Mouse (Mus musculus): ENCODE results near the gene Ccdc78.

Gene Ccdc78

DNA sequence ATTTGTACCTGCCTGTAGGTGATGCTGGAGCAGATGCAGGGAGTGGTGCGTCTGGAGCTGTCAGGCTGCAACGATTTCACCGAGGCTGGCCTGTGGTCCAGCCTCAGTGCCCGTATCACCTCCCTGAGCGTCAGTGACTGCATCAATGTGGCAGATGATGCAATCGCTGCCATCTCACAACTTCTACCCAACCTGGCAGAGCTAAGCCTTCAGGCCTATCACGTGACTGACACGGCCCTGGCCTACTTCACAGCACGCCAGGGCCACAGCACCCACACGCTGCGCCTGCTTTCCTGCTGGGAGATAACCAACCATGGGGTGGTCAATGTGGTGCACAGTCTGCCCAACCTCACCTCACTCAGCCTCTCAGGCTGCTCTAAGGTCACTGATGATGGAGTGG is 31.3 kb downstream of the Ccdc78 start:
- no peak for DNase-seq

DNA sequence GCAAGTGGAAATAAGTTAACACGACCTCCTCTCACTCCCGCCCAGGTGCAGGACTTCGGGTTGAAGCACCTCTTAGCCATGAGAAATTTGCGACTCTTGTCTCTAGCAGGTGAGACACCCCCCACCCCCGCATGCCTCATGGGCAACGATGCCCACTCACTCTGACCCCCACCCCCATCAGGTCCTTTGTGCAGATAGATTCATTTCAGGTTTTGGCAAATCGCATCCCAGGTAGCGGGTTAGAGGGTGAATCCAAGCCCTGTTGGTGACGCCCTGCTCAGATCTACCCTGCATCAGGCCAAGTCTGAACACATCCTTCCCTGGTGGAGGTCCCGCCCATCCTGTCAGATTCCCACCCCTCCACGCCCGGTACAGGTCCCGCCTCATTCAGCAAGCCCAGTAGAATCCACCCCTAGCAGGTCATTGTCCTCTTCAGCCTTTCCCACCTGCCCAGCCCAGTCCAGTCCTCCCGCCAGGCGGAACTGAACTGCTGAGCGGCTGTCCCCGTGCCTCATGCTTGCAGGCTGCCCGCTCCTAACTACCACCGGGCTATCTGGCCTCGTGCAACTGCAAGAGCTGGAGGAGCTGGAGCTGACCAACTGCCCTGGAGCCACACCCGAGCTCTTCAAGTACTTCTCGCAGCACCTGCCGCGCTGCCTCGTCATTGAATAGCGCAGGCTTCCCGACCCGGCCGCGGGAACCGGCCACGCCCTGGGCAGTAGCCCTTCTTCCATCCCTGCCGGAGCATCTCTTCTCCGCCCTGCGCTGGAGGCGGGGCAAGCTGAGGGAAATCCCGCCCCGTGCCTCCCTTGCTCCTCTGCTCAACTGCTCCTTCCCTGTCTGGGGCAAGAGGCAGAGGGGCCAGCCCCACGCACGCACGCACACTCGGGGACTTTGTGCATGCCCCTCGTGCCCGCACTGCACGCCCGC is 32.7 kb downstream of the Ccdc78 start:
- DNase-seq, result no peak

DNA sequence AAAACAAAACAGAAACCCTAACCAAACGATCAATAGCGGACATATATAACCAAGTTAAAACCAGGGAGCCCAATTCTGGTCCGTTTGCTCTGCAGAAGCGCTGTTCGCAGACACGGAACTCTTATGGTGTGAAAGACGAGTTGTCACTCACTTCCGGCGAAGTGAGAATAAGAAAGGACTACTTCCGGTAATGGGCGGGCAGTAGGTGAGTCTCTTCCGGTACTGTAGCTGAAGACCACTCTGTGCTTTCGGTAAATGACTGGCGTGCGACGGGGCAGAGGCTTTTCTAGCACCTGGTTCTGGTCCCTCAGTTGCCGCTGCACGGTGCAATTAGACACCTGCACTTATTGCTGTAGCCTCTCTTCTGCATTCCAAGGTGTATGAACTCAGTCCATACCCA is 37.1 kb downstream of the Ccdc78 start, which contains the start of gene Wdr24:
Wdr24 (plus strand) TSS at position 176 of the 400 bp plus-strand sequence.
- DNase-seq, result peak; percentile 85 to 89

DNA sequence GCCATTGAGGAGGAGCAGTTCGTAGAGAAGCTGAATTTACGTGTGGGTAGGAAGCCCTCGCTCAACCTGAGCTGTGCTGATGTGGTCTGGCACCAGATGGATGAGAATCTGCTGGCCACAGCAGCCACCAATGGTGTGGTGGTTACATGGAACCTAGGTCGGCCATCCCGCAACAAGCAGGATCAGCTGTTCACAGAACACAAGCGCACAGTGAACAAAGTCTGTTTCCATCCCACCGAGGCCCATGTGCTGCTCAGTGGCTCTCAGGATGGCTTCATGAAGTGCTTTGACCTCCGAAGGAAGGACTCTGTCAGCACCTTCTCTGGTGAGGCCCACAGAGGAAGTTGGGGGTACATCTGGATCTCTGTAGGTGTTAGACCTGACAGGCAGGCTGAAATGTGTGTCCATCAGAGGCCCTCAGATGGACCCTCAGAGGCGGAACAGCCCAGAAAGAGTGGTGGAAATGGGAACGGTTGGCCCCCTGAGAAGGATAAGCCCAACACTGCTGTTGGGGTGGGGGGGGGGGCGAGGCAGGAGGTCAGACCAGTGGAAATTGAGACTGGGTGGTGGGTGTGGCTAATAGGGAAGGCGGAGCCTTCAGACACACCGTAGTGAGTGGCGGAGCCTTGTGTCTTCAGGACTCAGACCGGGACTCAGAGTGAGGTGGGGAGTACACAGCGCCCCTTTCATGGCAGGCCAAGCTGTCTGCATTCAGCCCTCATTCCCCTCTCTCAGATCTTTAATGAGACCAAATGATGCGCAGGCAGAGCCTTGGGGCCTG is 38.2 kb downstream of the Ccdc78 start:
- no peak for DNase-seq

DNA sequence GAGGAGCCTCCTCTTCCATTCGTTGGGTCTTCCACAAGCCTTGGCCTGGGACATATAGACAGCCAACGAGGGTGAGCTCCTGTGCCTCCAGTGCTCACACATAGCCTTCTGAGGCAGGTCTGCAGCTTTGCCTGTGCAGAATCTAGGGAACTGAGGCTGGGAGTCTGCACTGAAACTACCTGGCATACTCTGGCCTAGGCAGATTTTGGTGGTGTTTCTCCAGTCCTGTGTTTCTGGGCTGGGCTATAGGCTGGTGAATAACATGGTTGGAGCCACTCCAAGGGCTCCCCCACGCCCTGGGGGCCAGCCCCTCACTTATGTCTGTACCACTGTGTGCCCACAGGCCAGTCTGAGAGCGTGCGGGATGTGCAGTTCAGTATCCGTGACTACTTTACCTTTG is 38.9 kb downstream of the Ccdc78 start:
- no peak for DNase-seq

DNA sequence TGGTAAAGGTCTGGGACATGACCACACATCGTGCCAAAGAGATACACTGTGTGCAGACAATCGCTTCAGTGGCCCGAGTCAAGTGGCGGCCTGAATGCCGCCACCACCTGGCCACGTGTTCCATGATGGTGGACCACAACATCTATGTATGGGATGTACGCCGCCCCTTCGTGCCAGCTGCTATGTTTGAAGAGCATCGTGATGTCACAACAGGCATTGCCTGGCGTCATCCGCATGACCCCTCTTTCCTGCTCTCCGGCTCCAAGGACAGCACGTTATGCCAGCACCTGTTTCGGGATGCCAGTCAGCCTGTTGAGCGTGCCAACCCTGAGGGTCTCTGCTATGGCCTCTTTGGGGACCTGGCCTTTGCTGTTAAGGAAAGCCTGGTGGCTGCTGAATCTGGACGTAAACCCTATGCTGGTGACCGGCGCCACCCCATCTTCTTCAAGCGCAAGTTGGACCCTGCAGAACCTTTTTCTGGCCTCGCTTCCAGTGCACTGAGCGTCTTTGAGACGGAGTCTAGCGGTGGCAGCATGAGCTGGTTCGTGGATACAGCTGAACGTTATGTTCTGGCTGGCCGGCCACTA is 39.7 kb downstream of the Ccdc78 start:
- DNase-seq, result peak in 1 of 2 experiments; percentile 10

DNA sequence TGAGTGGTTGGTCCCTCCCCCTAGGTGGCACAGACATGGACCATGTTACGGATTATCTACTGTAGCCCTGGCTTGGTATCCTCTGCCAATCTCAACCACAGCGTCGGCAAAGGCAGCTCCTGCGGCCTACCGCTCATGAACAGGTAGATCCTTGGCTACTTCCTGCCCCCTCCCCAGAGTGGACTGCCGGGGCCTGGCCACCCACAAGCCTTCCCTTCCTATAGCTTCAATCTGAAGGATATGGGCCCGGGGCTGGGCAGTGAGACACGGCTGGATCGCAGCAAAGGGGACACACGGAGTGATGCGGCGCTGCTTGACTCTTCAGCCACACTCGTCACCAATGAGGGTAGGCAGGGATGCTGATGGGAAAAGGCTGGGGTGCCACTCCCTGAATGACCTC is 40.6 kb downstream of the Ccdc78 start:
- DNase-seq, result no peak

DNA sequence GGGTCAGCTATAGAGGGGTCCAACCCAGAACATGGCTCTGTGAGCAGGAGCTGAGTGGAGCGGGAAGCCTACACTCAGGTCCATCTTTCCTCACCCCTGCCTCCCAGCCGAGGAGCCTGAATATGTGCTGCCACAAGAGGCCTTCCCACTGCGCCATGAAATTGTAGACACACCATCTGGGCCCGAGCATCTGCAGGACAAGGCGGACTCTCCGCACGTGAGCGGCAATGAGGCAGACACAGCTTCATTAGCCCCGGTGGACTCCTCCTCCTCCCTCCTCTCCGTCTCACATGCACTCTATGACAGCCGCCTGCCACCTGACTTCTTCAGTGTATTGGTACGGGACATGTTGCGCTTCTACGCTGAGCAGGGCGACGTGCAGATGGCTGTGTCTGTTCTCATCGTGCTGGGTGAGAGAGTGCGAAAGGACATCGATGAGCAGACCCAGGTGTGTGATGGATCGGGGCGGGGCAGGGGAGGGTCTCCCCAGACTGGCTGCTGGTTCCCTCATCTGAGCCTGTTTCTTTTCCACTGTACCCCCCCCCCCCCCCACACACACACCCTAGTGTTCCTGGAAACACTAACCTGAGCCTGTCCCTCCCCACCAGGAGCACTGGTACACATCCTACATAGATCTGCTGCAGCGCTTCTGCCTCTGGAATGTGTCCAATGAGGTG is 41.3 kb downstream of the Ccdc78 start:
- DNase-seq, result no peak

DNA sequence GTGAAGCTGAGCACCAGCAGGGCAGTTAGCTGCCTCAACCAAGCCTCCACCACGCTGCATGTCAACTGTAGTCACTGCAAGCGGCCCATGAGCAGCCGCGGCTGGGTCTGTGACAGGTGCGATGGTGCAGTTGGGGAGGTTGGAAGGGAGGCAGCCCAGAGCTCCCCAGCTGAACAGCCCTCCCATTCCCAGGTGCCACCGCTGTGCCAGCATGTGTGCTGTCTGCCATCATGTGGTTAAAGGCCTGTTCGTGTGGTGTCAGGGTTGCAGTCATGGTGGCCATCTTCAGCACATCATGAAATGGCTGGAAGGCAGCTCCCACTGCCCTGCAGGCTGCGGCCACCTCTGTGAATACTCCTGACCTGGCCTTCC is 41.8 kb downstream of the Ccdc78 start:
- no peak for DNase-seq

DNA sequence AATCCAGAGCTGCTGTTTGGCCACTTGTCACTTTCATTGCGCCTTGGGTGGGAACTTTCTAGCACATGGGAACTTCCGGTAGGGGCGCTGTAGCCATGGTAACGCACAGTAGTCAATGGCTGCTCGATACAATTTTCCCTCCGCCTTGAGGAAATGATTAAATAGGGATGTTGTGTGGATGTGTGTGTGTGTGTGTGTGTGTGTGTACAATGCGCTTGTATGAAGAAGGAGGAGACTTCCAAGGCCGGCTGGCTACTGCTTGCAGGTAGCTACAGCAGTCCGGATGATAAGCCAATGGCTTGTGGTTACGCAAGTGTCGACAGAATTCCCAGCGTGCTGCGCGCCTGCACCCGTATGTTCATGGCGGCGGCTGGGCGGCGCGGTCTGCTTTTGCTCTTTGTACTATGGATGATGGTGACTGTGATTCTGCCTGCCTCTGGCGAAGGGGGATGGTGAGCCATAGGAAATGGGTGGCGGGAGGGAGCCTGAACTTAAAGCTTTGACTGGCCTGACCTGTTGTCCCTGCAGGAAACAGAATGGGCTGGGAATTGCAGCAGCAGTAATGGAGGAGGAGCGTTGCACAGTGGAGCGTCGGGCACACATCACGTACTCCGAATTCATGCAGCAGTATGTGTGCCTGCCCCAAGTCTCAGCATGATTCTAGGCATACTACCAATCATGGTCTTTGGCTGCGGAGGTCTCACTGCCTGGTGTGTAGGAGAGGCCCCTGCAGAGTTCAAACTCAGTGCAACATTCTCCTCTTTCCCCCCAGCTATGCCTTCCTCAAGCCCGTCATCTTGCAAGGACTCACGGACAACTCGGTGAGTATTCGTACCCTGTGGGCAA is 42.6 kb downstream of the Ccdc78 start, which contains the start of gene Jmjd8:
Jmjd8 (plus strand) TSS at position 156 of the 846 bp plus-strand sequence.
- peak; percentile 83 to 87 for DNase-seq

DNA sequence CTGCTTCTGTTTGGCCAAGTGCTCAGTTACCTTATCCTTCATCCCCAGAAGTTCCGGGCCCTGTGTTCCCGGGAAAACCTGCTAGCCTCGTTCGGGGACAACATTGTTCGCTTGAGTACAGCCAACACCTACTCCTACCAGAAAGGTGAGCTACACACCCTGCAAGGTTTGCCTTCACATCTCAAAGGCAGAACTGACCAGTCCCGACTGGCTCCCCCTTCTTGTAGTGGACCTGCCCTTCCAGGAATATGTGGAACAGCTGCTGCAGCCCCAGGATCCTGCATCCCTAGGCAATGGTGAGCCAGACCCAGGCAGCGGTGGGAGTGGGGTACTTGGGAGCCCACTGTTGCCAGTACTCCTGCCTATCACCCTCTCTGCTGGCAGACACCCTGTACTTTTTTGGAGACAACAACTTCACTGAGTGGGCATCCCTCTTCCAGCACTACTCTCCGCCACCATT is 43.2 kb downstream of the Ccdc78 start:
- DNase-seq, result no peak

DNA sequence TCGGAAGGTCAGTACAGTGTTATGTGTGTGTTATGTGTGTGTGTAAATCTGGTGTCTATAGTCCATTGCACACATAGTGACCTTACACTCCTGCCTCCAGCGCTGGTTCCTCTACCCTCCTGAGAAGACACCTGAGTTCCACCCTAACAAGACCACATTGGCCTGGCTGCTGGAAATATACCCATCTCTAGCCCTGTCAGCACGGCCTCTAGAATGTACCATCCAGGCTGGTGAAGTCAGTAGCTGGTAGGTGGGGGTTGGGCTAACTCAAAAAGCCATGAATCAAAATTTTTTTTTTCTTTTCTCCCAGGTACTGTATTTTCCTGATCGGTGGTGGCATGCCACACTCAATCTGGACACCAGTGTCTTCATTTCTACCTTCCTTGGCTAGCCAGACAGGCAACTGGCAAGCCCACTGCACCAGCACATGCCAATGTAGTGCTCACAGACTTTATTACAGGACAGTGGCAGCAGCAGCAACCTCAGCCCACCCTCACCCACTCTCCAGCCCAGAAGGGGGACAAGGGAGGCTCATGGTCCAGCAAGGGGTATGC is 43.9 kb downstream of the Ccdc78 start:
- DNase-seq, result no peak

DNA sequence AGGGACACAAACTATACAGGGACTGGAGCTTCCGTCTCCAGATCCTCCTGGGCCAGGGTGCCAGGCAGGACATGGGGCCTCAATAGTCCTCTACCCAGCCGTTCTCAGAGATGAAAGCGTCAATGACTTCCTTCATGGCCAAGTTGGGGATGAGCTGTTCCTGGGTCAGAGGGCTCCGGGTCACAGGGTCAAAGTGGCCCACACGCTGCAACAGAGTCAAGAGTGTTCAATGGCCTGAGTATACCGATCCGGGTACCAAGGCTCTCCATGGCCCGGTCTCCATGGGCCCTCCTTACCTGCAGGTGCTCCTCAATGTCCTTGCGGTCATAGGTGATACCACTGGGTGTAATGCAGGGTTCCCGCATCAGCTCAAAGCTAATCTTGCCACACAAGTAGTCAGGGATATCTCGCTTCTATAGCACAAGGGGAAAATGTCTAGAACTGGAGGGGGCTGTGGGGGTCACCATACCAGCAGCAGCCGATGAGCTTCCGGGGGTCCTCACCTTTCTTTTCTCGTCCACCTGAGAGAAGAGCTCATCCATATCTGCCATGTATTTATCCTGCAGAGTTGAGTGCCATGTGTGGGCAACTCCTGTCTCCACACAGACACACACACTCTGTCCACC is 44.5 kb downstream of the Ccdc78 start:
- DNase-seq, result no peak

DNA sequence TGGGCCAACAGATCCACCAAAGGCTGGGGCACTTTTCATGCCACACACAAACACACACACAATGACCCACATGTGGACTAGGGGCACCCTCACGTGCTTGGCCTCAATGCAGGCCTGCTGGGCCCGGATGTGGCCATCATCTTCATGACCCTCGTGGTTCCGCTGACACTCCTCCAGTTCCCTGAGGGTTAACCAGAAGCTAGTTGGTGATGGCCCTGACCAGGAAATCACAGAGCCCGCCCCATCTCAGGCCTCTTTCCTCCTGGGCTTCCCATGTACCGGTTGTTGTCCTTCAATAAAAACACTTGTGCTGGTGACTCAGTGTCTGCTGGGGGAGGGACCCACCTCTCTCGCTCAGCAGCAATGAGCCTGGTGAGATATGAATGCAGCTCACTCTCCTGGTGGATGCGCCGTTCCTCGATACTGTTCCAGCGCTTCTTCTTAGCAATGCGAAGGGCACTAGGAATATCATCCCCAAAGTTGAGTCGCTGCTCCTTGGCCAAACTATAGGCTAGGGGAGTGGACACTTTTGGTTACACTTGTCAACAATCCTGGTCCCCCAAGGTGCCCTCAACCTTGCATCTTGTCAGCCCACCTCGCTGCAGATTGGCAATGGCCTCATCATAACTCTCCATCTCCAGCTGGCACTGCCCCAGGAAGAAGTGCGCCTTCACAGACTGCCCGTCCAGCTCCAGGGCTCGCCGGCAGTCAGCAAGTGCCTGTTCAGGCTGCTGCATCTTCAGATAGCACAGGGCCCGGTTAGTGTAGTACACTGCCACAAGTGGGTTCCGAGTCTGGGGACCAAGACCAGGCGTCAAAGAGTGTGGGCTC is 45.3 kb downstream of the Ccdc78 start:
- peak; percentile 67 to 77 for DNase-seq

DNA sequence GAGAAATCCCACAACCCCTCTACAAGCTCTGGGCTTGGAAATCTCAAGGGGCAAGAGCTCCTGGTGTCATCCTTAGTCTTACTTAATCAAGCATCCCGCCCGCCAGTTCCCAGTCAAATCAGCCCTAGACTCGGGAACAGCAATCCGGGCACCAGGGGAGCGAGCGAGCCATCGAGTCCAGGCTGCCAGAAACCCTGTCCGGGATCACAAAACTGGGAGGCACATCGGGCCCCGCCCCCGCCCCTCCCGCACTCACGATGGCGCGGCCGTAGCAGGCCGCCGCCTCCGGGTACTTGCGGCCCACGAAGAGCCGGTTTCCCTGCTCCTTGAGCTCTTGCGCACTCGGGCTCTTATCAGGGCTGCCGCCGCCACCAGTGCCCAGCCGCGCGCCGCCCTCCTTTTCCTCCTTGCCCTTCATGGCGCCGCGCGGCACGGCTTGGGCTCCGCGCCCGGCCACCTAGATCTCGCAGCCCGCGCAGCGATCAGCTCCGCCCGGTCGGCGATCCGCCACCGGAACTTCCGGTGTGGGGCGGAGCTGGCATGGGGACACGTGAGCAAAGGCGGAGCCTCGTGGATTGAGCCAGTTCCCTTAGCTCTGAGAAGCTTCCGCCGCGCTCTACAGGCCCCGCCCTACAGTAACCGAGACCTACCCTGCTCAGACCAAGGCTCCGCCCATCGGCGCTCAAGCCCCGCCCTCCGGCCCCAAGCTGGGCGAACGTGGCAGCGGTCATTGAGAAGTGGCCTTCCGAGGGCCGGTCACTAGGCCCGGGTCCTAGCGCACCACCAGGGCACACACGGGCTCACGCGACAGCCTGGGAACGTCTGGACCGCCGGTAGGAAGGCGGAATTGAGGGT is 46.3 kb downstream of the Ccdc78 start:
- DNase-seq, result peak; percentile 99 to 100

DNA sequence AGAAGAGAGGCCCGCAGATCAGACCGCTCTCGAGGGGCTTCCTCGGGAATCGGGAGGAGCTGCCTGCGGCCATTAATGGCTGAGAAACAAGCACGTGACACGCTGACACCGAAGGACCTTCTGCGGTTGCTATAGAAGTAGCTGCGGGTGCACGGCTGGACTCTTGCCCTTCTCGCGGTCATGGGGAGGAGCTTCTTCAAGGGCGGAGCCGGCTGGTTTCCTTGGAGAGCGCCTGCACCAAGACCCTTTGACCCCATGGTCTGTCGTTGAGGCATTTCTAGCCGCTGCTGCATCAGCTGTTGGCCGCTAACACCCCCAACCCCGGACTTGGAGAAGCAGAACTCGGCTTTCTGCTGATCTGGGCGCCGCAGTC is 46.9 kb downstream of the Ccdc78 start, which contains the start of gene Stub1:
Stub1 (minus strand) TSS at position 114 of the 373 bp plus-strand sequence.
- peak; percentile 92 to 94 for DNase-seq

DNA sequence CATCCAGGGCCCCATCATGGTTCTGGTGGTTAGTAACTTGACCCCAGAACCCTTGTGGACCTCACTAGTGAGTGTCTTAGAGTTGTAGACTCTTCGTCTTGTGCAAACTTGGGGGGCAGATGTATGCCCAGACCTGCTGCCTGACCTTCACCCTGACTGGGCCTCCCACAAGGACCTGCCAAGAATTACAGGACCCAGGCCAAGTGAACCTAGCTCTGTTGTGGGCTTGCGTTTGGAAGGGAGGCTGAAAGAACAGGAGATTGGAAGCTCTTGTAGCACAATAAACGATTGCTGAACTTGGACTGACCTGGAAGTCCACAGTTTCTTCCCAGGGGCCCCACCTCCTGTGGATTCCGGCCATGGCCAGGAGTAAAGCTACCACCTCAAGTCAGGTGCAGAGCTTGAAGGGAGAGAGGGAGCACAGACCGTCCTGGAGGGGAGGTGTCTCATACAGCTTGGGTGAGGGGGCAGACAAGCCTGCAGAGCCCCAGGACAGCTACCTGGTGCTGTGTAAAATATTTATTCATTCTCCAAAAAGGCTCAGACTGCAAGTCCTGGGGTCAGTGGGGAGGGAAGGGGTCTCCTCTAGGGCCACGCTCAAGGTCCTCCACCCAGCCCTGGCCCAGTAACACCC is 47.7 kb downstream of the Ccdc78 start:
- no peak for DNase-seq

DNA sequence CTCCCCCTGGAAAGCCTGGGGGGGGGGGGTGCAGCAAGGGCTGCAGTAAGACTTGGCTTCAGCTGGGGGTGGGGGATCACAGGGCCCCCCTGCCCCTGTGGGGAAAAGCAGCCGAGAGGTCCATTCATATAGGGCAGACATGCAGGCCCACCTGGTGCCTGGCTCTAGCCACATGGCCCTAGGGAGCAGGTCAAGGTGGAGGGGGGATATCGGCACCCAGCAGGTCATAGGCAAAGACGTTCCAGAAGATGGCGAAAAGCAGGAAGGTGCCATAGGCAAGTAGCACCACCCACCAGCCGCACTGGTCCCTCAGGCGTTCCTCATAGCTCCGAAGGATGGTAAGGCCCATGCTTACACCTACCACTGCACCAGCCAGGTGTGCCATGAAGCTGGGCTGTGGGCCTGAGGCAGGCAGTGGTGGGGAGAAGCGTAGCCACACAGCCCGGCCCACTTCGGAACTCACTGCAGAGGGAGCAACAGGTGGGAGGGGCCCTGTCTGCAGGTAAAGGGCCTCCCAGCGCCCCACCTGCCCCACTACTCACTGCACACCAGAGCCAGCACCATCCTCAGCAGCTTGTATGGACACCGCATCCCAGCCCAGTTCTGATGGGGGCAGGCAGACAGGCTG is 48.3 kb downstream of the Ccdc78 start:
- no peak for DNase-seq

Measured in cerebellum, postnatal 14 days (tissue).